Mouse (Mus musculus) retina, embryonic 14.5 days (tissue): ENCODE results near the gene Hist1h2bh.
"Not testable (repeated sequence)": the region's sequence is repeated elsewhere in the genome, so short reads cannot be mapped to it uniquely, and the experiment has no call there.

Source experiments
- DNase-seq: peaks from one replicate; pipeline ENCODE4 v3.0.0-alpha.2; 2015; ENCODE audit warnings: low spot score

Gene Hist1h2bh

DNA sequence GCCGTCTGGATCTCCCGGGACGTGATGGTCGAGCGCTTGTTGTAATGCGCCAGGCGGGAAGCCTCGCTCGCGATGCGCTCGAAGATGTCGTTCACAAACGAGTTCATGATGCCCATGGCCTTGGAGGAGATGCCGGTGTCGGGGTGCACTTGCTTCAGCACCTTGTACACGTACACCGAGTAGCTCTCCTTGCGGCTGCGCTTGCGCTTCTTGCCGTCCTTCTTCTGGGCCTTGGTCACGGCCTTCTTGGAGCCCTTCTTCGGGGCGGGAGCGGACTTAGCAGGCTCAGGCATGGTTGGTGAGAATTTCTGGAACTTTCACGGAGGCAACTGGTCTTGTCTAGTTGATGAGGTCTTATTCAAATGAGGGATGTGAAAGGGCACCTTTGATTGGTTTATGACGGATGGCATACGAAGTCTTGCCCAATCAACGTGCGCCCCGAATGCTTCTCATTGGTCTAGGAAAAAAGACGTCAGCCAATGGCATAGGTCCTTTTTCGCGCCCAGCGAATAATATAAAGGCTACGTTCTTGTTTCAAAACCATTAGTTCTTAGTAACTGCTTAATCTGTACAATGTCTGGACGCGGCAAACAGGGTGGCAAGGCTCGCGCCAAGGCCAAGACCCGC, 30.8 kb upstream of the Hist1h2bh start, which contains the start of the genes Hist1h2bf and Hist1h2ad:
Hist1h2bf (minus strand) TSS at position 299 of the 627 bp plus-strand sequence.
Hist1h2ad (plus strand) TSS at position 484 of the 627 bp plus-strand sequence.
- peak; percentile 98 for DNase-seq

DNA sequence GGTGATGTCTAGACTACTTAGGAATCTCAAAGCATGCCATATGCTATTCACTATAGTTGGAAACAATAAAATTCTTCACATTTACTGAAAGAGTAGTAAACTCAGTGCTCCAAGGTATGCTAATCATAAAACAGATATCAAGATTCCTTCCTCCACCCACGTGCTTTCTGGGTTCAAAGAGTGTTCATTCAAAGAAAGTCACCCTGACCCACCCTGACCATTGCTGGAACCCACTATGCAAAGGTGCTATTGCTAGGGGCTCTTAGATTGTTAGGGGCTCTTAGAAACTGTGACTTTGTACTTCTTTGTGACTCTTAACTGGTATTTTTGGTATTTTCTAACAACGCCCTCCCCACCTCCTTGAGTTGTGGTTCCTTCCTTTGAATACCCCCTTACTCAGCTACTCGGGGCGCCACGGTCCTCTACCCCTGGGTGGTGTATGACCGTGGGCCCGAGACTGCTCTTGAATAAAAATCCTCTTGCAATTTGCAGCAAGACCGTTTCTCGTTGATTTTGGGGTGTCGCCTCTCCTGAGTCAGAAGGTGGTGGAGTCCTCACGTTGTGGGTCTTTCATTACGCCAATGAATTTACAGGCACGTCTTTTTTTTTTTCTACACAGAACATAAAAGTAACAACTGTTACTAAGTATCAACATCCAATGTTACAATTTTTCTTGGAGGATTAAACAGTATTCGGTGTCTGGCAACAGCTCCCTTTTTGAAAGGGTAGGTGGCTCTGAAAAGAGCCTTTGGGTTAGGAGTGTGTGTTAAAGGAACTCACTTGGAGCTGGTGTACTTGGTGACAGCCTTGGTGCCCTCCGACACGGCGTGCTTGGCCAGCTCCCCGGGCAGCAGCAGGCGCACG, 30.1 kb upstream of the Hist1h2bh start:
- DNase-seq = peak; percentile 22

DNA sequence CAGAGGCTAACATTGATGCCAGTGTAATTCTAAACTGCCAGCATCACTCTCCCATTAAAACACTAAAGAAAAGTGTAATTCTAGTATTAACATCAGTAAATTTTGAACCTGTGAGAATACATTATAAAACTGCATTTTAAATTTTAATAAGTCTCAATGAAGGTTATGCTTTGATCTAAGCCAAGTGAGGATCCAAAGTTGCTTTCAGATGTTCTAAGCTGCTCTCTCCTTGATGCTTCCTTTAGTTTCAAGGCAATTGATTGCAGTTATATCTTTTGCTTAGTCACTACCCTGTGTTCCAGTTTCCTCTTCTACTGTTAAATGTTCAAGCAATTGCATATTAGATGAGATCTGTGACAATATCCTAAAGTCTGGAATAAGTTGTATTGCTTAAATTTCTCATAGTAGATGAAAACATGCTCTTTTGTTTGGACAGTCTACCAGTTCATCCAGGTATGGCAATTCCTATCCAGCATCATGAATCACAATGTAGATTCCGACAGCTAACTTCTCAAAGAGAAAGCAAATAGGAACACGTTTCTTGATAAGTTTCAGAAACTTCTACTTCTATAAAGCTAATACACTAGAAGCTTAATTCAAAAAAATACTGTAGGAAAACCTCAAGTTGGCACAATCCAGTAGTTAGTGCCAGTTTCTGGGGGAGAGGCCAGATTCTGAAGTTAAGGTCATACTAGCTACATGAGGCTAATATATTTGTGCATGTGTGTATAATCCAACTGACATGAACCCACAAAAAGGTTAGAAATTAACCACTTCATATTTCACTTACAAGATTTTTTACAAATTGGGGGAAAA, 29.2 kb upstream of the Hist1h2bh start:
- DNase-seq = peak; percentile 24

DNA sequence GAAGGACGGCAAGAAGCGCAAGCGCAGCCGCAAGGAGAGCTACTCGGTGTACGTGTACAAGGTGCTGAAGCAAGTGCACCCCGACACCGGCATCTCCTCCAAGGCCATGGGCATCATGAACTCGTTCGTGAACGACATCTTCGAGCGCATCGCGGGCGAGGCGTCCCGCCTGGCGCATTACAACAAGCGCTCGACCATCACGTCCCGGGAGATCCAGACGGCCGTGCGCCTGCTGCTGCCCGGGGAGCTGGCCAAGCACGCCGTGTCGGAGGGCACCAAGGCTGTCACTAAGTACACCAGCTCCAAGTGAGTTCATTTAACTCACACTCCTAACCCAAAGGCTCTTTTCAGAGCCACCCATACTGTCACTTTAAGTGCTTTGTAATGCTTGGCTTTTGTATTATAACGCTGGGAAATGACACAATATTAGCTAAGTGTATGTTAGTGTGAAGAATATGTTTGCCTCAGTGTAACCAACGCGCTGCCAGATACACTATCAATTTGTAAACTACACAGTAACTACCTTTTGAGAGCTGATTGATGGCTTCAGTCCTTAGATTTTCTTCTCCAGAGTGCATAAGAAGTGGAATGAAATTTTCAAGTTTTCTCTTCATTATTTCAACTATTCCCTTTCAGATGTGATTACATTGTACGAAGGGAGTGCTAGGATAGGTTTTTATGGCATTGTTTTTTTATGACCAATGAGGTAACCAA, 28.5 kb upstream of the Hist1h2bh start:
- peak; percentile 60 for DNase-seq

DNA sequence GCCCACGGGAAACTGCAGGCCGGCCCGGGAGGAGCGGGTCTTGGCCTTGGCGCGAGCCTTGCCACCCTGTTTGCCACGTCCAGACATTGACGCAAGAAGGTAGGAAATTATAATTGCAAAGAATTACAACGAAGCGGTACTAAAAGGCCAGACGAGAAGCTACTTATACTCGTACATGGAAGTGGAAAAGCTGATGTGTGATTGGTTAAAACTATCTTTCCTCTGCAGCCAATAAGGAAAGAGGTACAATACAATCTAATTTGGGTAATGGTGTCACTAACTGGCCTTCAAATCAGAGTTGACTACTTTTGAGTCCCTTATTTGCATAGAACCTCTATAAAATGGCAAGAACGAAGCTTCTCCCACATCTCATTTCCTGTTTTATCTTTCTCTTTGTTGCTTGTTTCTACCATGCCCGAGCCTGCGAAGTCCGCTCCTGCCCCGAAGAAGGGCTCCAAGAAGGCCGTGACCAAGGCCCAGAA, 27.9 kb upstream of the Hist1h2bh start, which contains the start of the genes Hist1h2ae and Hist1h2bg:
Hist1h2ae (minus strand) TSS at position 199 of the 482 bp plus-strand sequence.
Hist1h2bg (plus strand) TSS at position 375 of the 482 bp plus-strand sequence.
- peak; percentile 95 for DNase-seq

DNA sequence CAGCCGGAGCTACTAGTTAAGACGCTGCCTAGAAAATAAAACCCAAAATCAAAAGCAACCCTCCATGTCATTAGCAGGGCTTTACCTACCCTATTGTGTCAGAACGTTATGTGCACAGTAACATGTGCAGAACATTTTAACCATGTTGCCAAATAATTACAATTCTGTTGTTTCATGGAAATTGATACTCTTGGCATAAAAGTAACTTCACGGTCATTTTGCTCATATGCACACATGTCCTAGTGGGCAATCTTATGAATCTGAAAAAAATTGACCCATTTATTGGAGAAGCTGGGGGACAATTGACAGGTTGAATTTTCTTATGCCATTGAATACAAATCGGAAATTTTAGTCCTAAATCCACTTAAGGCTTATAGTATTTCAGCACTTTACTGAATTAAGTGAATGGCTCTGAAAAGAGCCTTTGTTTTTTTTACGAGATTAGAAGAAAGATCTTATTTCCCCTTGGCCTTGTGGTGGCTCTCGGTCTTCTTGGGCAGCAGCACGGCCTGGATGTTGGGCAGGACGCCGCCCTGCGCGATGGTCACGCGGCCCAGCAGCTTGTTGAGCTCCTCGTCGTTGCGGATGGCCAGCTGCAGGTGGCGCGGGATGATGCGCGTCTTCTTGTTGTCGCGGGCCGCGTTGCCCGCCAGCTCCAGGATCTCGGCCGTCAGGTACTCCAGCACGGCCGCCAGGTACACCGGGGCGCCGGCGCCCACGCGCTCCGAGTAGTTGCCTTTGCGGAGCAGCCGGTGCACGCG, 27.2 kb upstream of the Hist1h2bh start:
- DNase-seq = peak; percentile 42

DNA sequence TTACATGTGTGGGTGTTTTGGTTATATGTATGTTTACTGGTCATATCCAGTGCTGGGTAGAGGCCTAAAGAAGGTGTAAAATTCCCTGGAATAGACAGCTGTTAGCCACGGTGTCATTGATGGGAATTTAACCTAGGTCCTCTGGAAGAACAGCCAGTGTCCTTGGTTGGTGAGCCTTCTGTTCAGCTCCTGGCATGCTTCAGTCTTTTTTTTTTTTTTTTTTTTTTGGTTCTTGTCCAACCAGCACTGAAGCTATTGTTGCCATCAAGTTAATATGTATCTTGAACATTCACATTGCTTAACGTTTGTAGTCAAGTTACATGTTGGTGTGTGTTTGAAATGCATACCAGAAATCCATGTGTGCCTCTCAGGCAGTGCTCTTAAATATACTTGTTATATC, 21.3 kb upstream of the Hist1h2bh start:
- no peak for DNase-seq

DNA sequence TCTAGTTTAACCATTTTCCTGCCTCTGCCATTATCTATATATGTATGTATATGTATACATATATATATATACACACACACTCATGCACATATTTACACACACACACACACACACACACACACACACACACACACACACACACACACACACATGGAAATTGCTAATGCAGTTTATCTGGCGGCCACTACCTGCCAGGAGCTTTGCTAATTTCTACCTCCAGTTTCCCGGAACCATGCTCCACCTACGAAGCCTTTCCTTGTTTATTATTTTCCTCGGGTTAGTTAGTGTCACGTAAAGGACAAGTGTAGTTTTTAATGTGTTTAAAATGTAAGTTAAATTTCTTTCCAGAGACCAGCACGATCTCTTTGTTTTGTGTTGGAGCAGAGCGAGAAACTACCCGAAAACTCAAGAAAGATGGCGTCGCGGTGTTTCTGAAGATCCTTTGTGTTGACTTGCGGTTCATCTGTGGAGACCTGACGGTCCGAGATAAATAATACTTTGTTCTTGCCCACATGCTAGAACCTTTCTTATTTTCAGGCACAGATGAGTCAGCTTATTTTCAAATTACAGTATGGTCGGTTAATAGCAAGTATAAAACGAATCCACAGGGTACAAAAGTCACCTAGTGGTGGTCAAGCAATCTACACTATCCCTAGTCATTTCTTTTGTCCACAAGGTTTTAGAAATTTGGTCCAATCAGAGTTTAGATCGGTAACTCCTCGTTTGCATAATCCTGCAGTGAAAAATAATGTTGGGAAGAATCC, 19.7 kb upstream of the Hist1h2bh start:
- peak; percentile 84 for DNase-seq

DNA sequence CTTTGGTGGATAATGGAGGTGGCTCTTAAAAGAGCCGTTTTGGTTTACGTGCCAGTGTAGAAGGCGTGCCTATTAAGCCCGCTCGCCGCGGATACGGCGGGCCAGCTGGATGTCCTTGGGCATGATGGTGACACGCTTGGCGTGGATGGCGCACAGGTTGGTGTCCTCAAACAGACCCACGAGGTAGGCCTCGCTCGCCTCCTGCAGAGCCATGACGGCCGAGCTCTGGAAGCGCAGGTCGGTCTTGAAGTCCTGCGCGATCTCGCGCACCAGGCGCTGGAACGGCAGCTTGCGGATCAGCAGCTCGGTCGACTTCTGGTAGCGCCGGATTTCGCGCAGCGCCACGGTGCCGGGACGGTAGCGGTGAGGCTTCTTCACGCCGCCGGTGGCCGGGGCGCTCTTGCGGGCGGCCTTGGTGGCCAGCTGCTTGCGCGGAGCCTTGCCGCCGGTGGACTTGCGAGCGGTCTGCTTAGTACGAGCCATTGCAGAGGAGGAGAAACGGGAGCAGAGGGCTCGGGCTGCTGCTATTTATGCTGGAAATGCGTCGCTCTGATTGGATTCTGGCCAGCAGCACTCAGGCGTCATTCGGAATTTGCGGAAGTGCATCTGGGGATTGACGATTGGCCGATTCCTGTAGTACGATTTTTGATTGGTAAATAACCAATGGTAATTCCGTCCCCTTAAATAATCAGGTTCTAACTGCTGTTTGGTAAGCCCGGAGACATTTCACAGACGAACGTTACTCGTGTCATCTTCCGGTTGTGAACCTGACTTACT, 18.9 kb upstream of the Hist1h2bh start, which contains the start of gene Hist1h3e:
Hist1h3e (minus strand) TSS at position 487 of the 777 bp plus-strand sequence.
- peak; percentile 99 for DNase-seq

DNA sequence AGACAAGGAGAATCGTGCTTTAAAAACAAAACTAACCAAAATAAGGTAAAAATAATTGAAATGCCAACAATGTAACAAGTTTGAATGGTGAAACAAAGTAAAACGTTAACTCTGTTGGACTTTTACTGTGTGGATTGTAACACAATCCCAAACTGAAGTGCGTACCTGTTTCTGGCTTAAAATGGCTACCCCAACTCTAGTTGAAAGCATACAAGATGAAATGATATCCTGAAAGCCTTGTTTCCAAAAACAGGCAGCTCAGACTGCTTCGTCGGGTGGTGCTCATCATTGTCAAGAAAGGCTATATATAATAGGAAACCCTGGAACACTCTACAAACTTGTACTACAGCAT, 18.3 kb upstream of the Hist1h2bh start:
- DNase-seq = not testable (repeated sequence)

DNA sequence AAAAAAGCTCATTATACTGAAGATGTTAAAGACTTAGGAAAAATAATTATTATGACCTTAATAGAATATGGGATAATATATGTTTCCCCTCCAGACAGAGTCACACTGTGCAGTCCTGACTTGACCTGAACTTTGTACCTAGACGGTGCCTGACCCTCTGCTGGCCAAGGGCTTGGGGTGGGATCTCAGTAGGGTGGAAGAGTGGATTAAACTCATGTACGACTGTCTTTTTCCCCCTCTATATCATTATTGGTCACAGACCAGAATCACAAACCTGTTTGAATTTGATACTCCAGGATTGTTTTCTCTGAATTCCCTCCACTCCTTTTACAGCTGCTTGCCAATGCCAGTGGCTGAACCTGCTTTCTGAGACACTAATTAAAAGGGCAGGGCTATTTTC, 17.5 kb upstream of the Hist1h2bh start:
- not testable (repeated sequence) for DNase-seq

DNA sequence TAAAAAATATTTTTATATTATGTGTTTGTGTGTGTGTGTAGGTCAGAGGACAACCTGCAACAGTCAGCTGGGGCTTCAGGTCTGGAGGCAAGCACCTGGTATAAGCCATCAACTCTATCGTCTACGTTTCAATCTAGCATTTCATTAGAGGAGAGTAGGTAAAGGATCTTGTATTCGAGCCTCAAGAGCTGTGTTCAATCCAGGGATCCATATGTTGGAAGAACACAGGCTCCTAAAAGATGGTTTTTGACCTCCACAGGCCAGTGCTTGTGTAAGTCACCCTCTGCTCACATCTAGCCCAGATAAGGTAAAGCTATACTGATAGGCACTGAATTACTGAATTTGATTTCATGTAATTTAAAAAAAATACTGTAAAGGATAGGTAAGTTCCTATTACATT, 13.7 kb upstream of the Hist1h2bh start:
- DNase-seq = no peak

DNA sequence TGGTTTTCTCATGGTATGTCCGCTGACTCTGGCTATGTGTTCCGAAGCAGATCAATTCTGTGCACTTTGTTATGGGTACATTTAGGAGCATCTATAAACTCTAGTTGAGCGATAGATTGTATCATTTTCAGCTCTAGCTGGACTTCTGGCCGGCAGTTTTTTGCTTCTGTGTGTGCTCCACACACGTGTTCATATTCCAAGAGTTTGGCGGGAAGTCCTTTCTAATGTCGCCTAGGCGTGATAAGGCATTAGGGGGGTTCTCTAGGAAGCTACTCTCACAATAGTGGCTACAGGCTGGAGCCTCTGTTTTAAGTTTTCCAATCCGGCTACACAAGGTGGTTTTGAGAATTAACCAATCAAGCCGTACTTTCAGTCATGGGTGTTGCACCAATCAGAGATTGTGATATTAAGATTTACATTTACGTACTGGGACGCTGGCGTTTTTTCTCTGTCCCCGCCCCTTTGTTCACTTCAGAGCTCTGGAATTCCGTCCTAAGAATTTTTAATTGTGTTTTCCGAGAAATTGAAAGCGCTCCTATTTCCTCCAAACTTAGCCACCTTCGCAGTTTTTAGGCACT, 12.7 kb upstream of the Hist1h2bh start:
- peak; percentile 92 for DNase-seq

DNA sequence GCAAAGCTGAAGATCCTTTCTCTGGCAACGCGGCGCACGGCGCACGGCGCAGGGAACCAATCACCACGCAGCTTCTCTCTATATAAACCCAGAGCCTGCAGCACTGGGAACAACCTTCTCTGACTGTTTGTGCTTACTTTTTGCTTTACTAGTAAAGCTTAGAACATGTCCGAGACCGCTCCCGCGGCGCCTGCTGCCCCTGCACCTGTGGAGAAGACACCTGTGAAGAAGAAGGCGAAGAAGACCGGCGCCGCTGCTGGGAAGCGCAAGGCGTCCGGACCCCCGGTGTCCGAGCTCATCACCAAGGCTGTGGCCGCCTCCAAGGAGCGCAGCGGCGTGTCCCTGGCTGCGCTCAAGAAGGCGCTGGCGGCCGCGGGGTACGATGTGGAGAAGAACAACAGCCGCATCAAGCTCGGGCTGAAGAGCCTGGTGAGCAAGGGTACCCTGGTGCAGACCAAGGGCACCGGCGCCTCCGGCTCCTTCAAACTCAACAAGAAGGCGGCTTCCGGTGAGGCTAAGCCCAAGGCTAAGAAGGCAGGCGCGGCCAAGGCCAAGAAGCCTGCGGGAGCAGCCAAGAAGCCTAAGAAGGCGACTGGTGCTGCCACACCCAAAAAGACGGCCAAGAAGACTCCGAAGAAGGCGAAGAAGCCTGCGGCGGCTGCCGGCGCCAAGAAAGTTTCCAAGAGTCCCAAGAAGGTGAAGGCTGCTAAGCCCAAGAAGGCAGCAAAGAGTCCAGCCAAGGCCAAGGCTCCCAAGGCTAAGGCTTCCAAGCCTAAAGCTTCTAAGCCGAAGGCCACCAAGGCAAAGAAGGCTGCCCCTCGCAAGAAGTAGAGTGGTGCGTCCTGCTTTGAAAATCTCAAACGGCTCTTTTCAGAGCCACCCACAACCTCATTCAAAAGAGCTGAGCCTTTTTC, 12.0 kb upstream of the Hist1h2bh start:
- DNase-seq = peak; percentile 88

DNA sequence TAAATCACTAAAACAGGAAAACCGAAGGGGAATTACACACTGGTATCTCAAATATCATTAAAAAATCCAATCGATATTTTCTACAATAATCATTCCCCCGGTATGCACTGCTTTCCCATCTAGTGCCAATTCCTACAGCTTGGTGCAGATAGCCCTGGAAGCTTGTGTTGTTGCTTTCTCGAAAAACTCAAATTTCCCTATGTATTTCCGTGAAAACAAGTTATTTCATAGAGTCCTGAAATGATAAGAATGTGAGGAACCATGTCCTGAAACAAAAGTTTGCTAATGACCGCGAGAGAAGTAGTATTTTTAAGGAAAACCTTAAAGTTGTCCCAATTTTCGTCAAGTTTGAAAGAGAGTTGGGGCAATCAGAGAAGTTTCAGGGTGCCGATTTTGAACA, 11.2 kb upstream of the Hist1h2bh start:
- no peak for DNase-seq

DNA sequence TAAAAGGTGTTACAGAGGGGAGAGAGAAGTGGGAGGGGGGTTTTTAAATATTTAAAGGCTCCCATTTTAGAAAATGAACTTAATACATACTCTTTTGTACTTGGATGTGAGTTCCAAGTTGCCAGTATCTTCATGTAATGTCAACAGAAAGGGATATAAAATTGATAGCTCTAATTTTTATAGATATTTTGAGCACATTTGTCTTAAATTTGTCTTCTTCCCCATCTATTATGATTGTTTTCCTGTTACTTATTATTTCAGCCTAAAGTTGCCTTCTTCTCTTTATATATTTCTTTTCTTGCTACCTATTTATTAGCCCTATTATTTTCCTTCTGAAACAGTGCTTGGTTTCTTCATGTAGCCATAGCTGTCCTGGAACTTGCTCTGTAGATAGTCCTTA, 9.8 kb upstream of the Hist1h2bh start, which contains the start of gene Hist1h1d:
Hist1h1d (plus strand) TSS at position 301 of the 400 bp plus-strand sequence.
- DNase-seq = no peak
